Mouse (Mus musculus) activated CD4-positive, CD25-positive, alpha-beta regulatory T cell, adult 4 months (primary cell): Measurements from ENCODE around the gene Tmem178b. TPM values are rescaled to one million over a fixed set of nuclear protein-coding genes. Genes with fewer than 3 reads are reported as not detected.

Experiments used
- ATAC-seq: one replicate; pipeline ENCODE4 v1.8.0; 2017
- polyA plus RNA-seq, 2 experiments: library from polyadenylated mRNA; unstranded; fragments of 100-300 nt; shearing (Covaris generic); gene quantifications; one replicate each; pipeline ENCODE4 v1.2.1; 2017

The Tmem178b gene
- polyA plus RNA-seq, 2 experiments from 2014 or later = not detected

DNA sequence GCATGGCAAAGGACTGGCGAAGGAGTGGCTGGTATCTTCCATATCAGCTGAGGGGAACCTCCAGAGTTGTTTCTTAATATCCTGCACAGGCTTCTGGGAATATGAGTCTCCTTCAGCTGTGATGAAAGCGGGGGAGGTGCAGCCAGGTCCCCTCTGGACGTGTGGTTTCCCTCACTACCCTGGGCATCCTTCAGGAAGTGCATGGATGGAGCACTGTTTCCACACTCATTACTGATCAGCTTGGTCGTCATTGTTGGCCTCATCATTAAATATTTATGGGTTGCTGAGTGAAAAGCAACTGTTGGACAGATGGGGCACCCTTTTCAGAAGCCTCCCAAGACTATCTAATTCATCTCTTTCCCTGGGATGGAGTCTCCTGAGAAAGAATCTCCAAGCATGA, 146.3 kb downstream of the Tmem178b start:
- no peak for ATAC-seq

DNA sequence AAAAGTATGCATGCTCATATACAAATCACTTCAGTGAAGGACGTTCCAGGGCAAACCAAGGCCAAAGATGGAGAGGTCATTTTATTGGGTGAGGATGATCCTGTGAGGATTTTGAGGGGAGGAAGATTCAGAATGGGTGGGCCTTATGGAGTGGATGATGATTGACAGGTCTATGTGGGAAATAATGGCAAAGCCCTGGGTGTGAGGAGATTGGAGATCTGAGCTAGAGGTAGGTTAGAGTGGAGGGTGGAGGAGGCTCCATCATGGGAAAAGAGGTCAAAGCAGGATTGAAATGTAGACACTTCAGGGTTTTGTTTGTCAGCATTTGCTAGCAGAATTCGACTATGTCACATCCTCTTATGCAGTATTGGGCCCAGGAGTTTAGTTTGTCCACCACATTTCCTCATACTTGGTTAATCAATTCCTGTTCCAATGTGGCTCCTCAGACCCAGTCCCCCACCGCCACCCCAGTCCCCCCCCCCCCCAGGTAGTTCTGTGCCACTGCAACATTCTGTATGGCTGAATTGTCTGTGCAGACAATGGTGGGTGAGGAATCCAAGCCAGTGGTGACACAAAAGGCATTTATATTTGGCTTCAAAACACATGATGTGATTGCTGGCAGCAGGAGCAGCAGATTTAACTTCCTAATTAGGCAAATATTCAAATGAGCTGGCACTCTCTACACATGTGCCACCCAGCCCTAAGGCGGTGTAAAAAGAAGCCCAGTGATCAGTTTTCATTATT, 150.7 kb downstream of the Tmem178b start:
- ATAC-seq = no peak

DNA sequence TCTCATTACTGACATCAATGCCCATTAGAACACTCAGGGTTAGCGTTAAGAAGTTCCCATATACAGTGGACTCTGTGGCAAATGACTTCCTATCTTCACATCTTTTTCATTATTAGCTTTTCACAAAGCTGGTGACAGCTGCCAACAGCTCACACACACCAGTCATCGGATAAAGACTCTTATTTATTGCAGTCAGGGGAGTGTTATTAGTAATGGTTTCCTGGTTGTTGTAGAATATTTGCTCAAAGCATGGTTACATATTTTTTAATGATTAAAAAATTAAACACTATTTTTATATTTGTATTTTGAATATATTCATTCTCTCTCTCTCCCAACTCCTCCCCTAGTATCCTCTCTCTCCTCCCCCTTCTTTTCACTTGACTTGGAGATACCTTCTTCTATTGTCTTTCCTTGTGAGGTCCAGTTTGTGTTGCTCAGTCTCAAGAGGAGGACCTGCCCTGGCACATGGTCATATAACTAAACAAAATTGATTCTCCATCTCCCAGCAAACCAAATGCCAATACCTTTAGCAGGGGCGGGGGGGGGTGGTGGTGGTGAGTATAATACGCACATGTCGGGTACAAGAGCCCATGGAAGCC, 151.4 kb downstream of the Tmem178b start:
- no peak for ATAC-seq

DNA sequence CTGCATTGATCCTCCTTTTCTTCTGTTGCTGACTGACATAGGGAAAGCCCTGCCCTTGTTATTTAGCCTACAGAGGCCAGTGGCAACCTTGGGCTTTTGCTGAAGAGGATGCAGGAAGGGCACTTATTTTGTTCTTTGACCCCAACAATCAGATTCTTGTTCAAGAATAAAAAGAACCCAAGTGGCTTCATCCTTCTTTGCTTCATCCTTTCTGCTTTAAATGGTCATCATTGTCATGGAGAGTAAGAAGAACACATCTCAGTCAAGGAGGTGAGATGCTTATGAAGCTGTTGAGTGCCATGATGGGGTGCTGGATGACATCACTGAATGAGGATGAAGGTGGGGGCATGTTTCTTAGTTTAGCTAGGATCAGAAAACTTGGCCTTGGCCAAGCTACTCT, 159.8 kb downstream of the Tmem178b start:
- ATAC-seq = no peak

DNA sequence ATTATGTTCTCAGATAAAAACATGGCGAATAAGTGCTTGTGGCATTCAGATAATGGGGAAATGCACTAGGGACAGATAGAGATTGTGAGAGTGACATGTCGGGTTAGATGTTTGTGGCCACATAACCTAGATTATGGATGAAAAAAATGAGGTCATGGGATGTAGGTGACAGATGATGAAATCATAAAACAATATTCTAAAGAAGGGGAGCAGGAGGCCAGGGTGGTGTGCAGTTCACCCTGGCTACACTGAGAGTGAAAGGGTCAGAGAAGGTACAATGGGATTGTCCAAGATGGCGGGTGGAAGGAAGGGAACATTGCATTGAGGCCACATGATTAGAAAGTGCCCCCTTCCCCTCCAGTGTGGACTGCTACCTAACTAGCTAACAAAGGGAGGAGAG, 160.9 kb downstream of the Tmem178b start:
- no peak for ATAC-seq

DNA sequence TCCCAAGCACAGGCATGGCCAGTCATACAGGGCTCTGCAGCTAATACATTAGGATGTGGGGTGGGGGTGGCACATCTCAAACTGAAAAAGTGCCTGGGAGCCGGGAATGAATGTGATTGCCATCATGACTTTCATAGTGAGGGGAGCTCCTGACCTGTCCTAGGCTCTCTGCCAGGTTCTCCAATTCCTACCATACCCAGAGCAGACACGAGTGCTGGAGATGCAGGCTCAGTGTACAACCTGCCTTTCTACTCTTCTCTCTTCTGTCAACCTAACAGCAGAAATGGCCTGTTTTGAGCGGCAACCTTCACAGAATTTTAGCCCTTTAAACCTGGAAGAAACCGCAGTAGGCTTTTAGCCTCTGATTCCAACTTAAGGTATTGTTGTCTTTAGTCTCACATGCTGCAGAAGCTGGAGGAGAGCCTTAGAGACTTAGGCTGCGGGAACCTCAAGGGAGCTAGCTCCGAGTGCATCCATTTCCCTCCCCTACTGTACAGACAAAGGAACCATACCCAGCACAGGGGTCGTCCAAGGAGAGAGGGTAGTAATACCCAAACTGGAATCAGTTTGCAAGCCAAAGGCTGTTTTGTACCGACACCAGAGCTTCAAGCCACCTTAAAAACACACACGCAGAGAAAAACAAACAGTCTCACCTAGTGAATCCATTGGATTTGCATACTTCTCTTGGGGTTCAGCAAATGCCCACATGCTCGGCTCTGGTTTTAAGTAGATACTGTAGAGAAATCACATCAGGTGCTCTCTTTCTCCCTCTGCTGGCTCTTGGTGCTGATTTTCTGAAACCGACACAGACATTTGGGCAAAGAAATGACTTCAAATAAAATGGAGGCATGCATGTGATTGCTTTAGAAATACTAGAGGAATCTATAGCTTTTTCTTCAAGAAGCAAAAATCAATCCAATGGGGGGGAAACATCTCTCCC, 176.2 kb downstream of the Tmem178b start:
- ATAC-seq = no peak

DNA sequence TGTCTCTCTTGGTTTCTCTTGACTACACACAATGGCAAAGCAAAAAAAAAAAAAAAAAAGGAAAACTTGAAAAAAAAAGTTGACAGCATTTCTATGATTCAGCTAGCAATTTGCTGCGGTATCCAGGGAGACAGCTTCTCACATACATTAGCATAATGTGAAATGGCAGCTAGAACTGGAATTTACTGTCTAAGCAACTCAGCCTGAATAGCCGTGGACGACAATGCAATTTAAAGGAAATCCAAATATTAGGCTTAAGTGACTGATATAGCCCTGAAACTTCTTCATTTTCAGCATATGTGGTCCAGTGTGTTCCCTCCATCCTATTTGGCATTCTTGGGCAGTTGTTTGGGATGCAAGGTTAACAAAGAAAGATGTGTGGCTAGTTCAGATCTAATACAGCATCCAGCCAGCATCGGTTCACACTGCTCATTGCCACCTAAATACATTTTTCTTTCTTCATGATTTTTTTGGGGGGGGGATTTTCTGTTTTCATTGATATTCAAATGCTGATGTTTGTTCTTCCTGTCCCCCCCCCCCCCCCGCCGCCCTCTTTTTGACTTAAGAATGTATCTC, 176.9 kb downstream of the Tmem178b start:
- ATAC-seq = no peak

DNA sequence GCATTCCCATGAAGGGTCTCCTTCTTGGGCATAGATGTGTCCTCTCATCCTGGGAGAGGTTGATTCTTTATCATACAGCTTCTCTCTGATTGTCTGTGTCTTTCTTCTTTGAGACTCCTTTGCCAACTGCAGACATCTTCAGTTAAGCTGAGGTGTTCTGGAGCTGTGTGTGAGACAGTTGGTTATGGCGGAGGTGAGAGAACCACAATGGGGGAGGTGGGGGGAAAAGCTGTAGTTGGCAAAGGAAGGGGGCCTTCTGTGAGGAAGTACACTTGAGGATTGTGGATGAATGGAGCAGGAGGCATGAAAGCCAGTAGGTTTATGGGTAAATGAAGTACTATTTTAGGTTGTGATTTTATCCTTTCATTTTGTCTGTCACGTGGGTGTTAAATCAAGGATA, 178.6 kb downstream of the Tmem178b start:
- no peak for ATAC-seq

DNA sequence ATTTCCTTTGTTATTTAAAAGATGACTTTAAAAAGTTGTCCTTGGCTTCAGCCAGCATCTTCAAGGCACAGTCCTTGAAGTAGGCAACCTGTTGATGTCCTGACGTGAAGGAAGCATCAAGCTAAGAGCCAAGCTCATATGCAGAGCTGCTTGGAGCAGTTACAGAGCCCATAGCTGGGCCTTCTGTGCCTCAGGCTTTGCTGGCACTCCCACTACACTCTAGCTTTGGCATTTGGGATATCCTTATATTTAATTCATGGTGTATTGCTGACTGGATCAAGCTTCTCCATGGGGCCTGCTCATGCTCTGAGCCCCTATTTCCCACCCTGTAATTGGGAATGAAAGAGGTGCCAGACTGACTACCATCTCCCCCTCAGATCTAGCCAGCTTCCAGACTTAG, 179.5 kb downstream of the Tmem178b start:
- no peak for ATAC-seq

DNA sequence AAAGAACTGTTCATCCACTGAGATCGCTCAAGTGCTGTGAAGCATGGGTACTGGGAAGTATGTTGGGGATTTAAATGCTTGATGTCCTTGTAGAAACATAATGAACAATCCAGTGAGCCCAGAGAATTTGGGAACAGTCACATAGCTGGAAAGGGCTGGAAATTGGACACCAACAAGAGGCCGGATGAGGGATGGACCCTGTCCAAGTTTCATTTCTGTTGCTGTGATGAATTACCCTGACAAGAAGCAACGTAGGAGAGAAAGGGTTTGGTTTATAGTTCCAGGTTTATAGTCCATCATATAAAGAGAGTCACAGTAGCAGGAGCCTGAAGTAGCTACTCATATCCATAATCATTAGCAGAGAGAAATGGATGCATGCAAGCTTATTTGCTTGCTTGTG, 186.4 kb downstream of the Tmem178b start:
- no peak for ATAC-seq

DNA sequence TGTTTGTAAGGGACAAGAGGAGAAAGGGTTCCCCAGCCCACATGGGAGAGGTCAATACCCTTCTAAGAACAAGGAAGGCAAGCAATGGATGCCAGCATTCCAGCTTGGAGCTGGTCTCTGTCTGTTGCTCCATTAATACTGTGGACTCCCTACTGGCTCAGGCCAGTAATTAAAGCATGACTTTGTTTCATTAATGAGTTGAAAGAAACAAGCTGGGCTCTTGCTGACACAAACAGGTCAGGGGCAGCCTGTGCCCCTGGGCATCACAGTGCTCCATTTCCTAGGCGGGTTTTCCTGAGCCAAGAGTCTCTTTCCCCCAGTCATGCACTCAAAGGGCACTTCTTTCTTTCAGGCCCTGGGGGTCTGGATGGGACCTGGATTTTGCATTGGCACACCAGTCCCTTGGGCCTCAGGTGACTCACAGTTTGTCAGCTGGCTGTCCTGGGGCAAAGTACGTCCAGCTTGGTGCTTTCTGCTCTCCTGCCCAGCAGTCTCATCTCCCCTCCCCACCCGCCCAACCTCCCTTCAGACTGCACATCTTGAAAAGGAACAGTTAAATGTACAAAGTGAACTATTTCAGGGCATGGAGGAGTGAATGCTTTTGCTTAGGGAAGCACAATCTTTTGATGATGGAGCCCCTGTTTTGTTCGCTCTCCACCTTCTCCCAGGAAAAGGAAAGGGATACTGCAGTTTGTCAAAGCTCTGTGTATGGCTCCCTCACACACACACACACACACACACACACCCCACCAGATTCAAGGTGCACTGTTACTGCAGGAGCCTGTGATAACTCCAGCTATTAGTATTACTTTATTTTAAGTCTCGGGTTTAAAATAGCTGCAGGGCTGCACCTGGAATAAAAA, 188.5 kb downstream of the Tmem178b start:
- no peak for ATAC-seq

DNA sequence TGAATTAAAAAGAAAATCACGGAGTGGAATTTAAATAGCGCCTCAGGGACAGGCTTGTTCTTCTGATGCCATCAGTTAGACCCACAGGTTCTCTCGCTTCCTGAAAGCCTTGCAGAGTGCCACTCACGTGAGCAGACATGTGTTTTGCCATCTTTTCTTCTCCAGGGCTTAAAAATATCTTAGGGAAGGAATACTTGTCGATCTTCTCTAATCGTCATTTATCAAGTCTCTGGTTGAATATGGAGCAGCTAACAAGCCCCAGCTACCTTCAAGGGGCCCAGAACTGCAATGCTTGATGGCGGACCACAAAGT, 189.1 kb downstream of the Tmem178b start:
- ATAC-seq = no peak

DNA sequence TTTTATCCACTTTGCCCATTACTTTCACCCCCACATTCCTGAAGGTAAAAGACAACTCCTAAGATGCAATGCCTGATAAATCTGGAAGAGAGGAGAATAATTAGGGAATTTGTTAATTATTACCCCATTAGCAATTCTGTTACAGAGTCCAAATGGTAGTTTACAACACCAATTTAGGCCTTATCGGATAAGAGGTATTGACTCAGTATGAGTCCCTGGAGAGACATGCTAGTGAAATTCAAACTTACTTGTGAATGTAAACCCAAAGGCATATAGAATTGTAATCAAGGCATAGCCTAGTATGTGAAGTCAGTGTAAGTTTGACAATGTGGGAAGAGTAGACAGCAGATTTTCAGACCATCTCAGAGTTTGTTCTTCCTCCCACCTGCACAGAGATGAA, 190.4 kb downstream of the Tmem178b start:
- ATAC-seq = no peak

DNA sequence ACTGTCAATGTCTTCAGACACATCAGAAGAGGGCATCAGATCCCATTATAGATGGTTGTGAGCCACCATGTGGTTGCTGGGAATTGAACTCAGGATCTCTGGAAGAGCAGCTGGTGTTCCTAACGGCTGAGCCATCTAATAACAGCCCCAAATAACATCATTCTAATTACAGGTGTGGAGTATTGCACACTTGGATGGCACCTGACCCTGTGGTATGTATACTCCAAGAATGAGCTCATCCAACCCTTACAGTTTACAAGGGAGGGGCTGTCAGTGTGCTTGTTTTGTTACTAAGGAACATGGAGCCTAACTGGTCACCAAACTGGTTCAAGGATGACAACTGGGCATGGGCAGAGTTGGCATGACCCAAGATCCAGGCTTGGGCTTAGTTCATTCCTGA, 190.8 kb downstream of the Tmem178b start:
- ATAC-seq = no peak

DNA sequence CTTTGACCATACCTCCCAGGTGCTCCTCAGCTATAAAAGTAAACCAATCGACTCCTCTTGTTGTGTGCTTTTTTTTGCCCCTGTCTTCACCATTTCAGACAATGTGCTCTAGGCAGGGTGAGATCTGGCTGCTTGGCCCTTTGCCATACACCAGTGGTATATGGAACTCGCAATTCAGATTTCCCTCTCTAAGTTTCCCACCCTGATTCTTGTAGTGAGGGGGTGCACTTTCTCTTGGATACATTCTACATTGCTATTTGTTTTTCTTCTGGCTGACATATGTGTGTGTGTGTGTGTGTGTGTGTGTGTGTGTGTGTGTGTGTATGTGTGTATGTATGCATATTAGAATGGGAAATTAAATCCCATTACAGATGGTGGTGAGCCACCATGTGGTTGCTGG, 191.3 kb downstream of the Tmem178b start:
- ATAC-seq = no peak

DNA sequence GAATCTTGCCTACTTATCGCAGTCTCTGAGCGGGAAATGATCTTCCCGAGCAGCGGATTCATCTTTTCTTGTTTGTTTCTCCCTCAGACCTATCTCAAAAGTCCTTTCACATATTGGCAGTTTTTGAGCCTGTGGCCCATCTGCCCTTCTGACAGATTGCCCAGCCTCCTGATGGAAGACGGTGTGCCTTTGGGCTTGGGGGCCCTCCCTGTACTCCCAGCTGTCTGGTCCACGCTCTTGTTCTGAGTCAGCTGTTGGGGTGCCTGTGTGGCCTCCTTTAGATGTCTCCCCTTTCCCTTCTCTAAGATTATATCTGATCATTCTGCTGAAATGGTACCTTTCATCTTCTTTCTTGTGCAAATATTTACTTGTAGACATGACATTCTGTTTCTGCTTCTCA, 195.4 kb downstream of the Tmem178b start:
- ATAC-seq = no peak

DNA sequence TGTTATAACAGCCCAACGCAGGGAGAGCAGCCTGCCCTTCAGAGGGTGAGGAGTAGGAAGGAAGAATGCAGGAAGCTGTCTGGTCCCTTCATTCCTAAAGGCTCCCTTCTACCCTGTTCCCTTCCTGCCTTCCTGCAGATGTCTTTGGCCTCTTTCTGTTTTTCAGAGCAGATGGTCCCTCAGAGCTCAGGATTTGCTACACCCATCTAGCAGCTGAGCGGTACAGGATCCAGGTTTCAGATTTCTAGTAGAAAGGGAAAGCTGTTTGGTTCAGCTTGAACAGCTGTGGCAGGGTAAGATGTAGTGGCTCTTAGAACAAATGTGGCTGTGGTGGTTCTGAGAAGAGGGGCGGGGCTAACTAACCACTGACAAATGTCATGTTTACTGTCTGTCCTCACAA, 197.9 kb downstream of the Tmem178b start:
- no peak for ATAC-seq

DNA sequence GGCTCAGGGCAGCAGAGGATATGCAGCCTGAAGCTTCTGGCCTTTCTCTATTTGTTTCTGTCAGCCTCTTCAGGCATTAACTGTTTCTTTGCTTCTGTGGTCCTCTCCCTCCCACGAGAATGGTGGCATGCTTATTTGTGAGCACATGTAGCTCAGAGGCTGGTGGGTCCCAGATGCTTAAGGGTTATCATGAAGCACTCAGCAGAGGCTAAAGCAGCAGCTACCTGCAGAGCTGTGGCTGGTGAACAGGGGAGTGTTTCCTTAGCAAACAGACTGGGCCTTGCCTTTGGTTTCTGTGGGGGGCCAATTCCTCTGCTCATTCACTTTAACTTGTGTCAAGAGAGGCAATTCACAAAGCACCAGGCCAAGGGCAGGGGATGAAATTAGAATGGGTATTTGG, 203.0 kb downstream of the Tmem178b start:
- ATAC-seq = no peak

DNA sequence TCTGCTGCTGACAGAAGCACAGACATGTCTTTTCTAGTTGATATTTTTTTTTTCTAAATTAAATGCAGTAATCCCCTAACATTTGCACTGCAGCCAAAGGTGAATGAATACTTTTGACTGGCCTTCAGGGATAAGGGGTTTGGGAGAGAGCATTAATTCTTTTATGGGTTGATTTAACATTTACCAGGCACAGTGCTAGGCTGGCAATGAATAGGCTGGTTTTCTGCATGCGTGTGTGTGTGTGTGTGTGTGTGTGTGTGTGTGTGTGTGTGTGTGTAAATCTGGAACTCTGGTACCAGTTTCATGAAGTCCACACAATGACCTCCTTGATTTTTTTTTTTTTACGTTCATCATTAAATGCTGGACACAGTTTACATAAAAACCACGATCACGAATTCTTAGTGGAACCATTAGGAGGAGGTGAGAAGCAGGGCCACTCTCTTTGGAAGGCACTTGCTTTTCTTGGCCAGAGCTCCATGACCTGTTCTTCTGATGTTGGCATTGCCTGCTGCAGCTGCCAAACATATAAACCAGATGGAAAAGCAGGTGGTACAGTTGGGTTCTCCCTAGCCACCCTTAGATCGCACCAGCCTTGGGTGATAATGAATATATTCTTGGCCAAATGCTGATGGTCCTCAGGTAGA, 203.7 kb downstream of the Tmem178b start:
- ATAC-seq = no peak

DNA sequence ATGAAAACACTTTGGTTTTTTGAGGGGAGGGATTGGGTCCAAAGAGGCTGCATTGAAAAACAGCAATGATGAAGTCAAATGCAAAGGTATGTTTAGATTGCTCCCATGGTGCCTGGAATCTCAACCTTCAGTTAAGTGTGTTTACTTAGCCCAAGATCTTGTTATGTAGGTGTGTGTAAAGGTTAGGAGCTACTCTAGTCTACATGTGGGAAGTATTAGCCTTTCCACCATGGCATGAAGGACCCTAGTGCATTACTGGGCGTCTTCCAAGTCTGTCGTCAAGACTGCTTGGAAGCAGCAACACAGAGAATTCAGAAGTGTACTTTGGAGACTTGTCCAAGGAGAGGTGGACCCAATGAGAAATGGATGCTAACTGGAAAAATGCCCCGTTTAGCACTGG, 205.3 kb downstream of the Tmem178b start:
- ATAC-seq = no peak

DNA sequence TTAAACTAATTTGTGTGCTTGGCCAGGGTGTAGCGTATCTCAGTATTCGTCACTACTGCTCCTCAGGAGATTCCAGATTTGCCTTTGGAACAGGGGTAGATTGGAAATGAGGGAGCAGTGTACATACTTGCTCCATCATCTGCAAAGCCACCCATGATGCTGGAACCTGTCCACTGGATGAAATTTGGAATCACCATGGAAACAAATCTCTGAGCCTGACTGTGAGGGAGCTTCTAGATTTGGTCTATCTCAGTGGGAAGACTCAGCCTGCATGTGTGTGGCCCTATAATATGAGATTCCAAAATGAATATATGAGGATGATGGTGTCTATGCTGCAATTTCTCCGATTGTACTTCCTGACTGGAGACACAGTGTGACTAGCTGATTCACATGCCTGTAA, 210.7 kb downstream of the Tmem178b start:
- no peak for ATAC-seq

DNA sequence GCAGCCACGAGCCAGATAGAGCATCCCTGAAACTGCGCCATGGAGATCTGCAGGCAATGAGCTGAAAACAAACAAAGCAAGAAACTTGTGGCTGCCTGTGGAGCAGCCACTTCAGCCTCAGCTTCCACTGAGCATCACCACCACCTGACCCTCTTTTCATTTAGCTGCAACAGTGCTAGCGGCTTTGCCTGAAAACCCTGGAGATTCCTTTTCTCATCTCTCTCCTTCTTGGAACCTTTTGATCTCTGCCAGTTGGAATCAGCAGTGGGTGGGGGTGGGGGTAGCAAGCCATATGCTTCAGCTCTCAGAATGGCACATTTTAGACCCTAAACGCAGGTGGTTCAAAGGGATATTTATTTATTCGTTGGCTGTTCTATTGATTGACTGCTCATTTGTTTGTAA, 218.2 kb downstream of the Tmem178b start:
- no peak for ATAC-seq
